Mouse (Mus musculus) left cerebral cortex, postnatal 4 days (tissue): ENCODE measurements at regions not wholly inside any gene's neighbourhood (a gene's known extent, or its start where the extent isn't known, plus 50 kb on each side); places are given as distances from the start of the nearest gene placed in this dataset.

Source experiments
- DNase-seq: peaks from one replicate; pipeline ENCODE4 v3.0.0-alpha.2; 2022
- intact Hi-C: fragments of 180-260 bp; cut with DNase I; formaldehyde crosslinking; loops from one replicate; pipeline ENCODE4 v1.15.1; 2025

- intact Hi-C loops = no loop called here
- no peak for DNase-seq
Measured at GRCm38 (mm10) chr6:84269478-84269877, 261.1 kb downstream of the Dysf start.

GRCm38 (mm10) chr6:84269023-84269422, 260.6 kb downstream of the Dysf start:
- intact Hi-C loops = no loop called here

GRCm38 (mm10) chr6:84268111-84268510, 259.7 kb downstream of the Dysf start:
- no peak for DNase-seq
- intact Hi-C loops = no loop called here

More at GRCm38 (mm10) chr6:84269023-84269422, 260.6 kb downstream of the Dysf start:
- DNase-seq = no peak

GRCm38 (mm10) chr6:84267526-84267925, 259.1 kb downstream of the Dysf start:
- intact Hi-C loops = no loop called here
- DNase-seq = no peak

- intact Hi-C loops = no loop called here
- DNase-seq = no peak
Measured at GRCm38 (mm10) chr6:84266736-84267135, 258.3 kb downstream of the Dysf start.

- intact Hi-C loops = no loop called here
- no peak for DNase-seq
Measured at GRCm38 (mm10) chr6:84264681-84265080, 256.3 kb downstream of the Dysf start.

- no peak for DNase-seq
- intact Hi-C loops = no loop called here
Measured at GRCm38 (mm10) chr6:84263686-84264085, 255.3 kb downstream of the Dysf start.

- intact Hi-C loops = no loop called here
- DNase-seq = no peak
Measured at GRCm38 (mm10) chr6:84262766-84263165, 254.4 kb downstream of the Dysf start.

- DNase-seq = no peak
- intact Hi-C loops = no loop called here
Measured at GRCm38 (mm10) chr6:84261483-84261882, 253.1 kb downstream of the Dysf start.
